Mouse (Mus musculus): Measurements from ENCODE around the gene B3gnt2.

DNA sequence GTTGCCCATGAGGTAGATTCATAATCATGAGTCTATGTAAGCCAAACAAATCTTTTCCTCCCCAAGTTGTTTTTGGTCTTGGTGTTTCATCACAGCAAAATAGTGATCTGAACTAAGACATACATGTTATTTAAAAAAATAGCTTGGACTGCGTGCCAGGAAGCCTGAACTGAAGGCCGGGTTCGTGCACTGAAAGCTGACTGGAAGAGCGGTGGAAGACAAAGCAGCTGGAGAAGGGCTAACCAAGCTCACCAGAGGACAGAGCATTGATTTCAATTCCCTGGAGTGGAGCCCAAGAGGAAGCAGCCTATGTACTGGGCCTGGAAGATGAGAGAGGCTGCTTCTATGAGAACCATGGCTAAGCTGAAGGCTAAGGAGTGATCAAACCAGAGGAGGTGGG, 26.2 kb upstream of the B3gnt2 start:
- no peak for TF ChIP-seq CTCF (IDR thresholded peaks at IDR 0.05; ENCODE audit: borderline replicate concordance, insufficient read depth, low read length)
- TF ChIP-seq POLR2A (IDR thresholded peaks at IDR 0.05; ENCODE audit: low read depth, low read length) = no peak

Data from embryonic fibroblast, embryonic 13.5 days (primary cell).